Mouse (Mus musculus) inflammation-experienced regulatory T-cells, adult 6 months (primary cell): ENCODE measurements around the gene Gsk3a. TPM values are rescaled to one million over a fixed set of nuclear protein-coding genes. Genes with fewer than 3 reads are reported as not detected.

ENCODE experiments used
- ATAC-seq: one replicate; pipeline ENCODE4 v1.8.0; 2017
- polyA plus RNA-seq, 3 experiments: library from polyadenylated mRNA; unstranded; fragments of 100-300 nt; shearing (Covaris generic); gene quantifications; one replicate each; pipeline ENCODE4 v1.2.1; 2017

The Gsk3a gene
- polyA plus RNA-seq, 3 experiments from 2014 or later, result 8.5 to 13.3 (median 8.9) TPM

- no peak for ATAC-seq
These were observed 11.2 kb upstream of the Gsk3a start for GRCm38 (mm10) chr7:25248846-25249313.

GRCm38 (mm10) chr7:25248018-25248647 lies 10.5 kb upstream of the Gsk3a start:
- ATAC-seq, result no peak

GRCm38 (mm10) chr7:25247498-25247897 lies 9.8 kb upstream of the Gsk3a start:
- no peak for ATAC-seq

DNA sequence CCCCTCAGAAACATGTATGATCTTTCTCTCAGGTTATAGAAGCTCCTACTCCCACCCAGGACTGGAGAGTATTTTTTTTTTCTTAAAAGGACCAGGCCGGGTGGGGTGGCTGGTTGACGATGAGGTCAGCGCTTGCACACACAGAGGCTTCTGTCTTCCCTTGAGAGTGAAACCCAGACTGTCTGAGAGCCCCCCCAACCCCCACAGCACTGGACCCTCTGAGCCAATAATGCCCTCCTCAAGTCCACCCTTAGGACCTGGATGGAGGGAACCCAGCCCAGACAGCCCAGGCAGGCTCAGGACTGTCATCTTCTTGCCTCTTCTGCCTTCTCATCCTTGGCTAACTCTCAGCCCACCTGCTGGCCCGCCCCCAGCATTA lies 9.1 kb upstream of the Gsk3a start:
- no peak for ATAC-seq

DNA sequence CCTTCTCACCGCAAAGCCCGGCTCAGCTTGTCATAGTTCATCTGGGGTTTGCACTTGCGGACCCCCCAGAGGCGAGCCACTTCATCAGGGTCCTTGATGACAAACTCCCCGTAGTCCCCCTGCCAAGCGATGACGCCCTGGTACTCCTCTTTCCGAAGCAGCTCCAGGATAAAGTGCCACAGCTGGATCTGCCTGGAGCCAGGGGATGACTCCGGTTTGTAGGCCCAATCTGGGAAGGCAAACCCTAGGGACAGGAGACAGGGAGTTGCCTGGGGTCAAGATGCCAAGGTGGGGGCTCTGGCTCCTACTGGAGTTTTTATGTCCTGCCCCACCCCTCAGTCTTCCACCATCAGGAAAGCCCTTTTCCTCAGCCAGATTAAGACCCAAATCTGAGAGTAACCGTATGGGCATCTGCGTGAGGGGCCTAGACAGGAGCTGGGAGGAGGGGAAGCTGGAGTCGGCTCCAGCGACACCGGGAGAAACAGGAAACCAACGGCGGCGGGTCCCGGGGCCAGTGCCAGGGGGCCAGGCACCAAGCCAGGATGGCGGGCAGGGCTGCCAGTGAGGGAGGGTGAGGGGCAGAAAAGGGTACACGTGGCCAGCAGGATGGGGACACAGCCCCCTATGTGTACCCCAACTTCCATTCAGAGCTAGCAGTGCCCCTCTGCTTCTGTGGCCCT lies 8.6 kb upstream of the Gsk3a start:
- no peak for ATAC-seq

GRCm38 (mm10) chr7:25244562-25245369 lies 7.1 kb upstream of the Gsk3a start:
- ATAC-seq, result no peak

GRCm38 (mm10) chr7:25243361-25243760 lies 5.7 kb upstream of the Gsk3a start:
- ATAC-seq, result no peak

DNA sequence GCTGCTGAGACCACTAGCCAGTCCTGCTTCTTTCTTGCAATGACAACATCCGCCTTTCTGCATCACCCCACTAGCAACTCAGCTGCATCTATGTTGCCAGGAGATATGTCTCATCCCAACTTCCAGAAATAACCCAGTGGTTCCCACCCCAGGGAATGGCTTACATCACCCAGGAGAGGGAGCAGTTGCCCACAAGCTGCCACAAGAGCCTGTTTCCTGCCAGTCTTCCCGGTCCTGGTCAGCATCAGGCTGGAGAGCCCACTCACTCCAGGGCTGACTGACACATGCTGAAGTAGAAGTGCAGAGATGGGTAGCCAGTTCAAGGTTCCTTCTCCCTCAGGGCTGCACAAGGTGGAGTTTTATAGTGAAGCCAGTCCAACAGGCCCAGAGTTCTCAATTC lies 3.4 kb upstream of the Gsk3a start:
- ATAC-seq, result no peak

GRCm38 (mm10) chr7:25240631-25241030 lies 3.0 kb upstream of the Gsk3a start:
- no peak for ATAC-seq

DNA sequence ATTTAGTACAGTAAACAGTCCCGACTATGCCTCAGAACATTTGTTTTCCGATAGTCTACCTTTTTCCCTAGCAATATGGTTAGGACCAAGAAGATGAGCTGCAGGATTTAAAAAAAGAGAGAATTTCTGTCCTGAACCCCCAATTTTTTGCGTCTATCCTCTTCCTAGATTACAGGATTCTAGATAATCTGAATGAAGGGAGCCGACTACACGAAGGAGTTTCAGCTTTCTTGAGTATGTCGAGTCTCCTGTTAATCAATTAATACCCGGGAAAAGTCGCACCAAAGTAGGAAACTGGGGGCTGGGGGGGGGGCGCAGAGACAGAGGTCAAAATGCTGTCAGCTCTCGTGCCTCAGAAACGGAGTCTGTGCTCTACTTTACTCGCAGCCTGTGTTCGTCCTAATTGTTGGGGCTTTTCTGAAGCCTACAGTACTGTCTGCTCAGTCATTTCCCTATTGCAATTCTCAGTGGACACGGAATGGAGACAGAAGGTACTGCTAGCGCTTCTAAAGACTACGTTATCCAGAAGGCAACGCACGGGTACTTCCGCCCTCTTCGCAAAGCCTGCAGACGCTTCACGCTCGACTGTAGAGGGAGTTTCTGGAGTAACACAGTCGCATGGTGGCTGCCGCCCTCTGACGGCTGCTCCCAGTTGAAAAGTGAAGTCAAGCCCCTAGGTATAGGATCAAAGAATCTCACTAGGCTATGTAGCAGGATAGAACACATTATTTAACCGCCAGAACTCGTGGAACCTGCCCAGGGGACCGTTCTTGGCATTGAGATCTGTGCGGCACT lies 1.4 kb upstream of the Gsk3a start:
- ATAC-seq, result peak; percentile 71

DNA sequence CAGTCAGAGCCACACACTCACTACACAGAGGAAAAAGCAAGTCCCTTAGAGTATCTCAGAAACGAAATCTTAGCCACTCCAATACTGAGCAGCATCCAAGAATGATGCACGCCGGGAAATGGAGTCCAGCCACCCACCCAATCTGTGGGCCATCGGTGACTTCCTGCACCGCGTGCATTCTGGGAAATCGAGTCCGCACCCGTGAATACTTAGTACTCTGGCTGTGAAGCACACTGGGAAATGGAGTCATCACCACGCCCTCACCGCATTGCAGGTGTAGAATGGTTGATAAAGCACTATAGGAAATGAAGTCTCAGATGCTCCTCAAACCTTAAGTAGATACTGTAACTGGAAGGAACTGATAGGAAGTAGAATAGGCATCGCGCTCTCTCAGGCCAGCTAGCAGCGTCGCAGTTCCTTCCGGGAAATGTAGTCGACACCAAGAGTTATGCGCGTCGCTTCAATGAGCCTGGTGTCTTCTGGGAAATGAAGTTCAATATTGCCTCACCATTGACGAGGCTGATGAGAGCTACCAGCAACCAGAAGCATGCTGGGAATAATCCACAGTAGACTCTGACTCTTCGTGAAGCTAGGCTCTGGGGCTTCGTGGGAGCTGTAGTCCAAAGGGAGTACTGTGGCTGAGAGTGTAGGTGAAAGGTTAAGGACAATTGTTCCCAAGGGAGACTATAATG lies 510 bp upstream of the Gsk3a start:
- peak; percentile 74 for ATAC-seq

DNA sequence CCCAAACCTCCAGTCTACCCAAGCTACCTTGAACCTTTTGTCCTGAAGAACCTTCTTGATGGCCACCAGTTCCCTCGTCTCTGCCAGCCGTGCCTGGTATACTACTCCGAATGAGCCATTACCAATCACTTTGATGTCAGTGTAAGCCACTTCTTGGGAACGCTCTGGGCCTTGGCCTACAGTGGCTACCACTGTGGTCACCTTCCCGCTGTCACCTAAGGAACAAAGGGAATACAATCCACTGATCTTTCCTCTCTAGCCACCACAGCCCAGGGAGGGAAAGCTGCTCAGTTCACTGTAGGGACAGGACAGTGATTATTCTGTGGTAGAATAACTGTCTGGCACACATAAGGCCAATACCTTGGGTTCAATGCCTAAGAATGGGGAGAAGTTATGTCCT lies 2.1 kb downstream of the Gsk3a start:
- ATAC-seq, result no peak

DNA sequence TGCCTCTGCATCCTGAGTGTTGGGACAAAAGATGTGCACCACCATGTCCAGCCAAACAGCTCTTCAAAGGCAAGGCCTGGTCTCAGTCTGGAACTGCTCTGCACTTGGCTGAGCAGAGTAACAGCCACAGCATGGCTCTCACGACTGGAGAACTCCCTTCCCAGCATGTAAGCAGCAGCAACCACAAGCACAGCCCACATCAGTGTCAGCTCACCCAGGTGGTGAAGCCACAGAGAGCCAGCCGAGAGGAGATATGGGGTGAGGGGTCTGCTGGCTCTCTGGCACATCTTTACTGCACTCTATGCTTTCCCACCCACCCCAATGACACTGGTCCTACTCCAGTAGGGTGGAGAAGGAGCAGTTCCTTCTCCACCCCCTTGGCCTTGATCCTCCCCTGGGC lies 4.6 kb downstream of the Gsk3a start:
- no peak for ATAC-seq

DNA sequence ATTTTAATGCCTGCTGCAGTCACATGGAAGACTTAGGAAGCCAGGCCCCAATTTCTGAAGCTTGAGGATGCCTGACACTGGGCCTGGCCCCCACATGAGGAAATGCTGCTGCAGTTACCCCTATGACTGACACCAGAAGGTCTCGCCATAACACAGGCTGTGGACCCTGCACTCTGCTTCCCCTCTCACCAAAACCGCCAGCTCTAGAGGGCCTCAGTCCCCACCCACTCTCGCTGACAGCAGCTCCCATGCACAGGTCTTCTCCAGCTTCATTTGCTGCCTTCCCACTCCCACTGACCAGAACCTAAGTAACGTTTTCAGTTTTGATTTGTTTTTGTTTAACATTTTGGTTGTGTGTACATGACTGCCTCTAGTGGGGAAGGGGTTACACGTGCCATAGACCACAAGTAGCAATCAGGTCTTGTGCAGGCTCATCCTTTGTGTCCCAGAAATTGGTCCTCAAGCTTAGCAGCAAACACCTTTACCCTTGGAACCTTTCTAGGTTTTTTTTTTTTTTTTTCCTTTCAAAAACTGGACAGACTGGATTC lies 5.5 kb downstream of the Gsk3a start:
- ATAC-seq, result no peak

GRCm38 (mm10) chr7:25230690-25231285 lies 6.9 kb downstream of the Gsk3a start:
- no peak for ATAC-seq

DNA sequence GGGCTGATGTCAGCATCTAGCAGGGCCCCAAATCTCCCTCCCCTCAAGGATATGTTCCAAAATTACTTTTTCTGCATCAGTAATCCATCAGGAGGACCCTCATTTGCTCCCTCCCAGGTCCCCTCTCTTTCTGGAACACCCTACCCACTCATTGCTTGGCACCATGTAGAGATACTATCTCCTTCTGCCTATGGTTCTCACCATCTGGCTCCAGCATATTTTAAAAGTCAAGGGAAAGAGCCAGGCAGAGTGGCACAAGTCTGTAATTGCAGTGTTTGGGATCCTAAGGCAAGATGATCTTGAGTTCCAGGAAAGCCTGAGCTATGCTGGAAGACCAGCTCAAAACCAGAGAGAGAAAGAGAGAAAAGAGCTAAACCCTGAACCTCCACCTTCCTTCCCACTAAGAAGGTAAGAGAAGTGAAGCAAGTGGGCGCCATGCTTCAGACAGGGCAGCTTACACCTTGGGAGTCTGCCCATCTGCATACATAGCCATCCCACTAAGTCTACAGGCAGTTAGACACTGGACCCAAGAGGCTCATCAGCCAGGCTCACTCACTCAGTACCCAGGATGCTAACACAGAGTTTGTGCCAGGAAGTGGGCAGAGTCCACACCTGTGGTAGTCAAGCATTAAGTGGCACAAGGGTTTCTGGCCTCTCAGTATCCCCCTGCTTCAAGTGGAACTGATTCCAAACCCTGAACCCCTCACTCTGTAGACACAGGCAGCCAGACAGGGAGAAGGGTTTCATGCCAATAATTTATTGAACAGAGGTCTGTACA lies 9.9 kb downstream of the Gsk3a start:
- no peak for ATAC-seq

DNA sequence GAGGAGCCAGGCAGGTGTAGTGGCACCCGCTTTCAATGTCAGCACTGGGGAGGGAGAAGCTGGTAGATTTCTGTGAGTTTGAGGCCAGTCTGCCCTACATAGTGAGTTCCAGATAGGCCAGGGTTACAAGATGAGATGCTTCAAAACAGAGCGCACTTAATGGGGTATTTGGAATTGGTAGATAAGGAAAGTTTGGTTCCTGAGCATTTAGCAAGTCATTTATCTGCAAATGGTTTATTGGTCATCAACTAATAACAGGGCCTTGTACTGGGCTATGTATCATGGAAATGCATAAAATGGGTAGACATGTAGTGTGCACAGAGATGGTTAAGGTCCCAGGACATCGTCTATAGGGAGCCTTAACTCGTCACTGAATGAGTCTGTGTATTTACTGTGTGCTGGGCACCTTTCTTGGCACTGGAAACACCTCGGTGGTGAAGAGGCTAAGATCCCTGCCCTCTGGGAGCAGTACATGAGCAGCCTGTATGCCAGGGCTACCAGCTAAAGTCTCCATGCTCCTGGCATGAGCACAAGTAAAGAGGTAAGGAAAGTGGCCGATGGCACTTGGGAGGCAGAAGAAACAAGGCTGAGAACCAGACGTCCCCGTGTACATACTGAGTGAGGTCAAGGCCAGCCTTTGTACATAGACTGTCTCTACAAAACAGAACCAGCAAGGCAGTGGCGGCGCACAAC lies 15.2 kb downstream of the Gsk3a start:
- no peak for ATAC-seq

DNA sequence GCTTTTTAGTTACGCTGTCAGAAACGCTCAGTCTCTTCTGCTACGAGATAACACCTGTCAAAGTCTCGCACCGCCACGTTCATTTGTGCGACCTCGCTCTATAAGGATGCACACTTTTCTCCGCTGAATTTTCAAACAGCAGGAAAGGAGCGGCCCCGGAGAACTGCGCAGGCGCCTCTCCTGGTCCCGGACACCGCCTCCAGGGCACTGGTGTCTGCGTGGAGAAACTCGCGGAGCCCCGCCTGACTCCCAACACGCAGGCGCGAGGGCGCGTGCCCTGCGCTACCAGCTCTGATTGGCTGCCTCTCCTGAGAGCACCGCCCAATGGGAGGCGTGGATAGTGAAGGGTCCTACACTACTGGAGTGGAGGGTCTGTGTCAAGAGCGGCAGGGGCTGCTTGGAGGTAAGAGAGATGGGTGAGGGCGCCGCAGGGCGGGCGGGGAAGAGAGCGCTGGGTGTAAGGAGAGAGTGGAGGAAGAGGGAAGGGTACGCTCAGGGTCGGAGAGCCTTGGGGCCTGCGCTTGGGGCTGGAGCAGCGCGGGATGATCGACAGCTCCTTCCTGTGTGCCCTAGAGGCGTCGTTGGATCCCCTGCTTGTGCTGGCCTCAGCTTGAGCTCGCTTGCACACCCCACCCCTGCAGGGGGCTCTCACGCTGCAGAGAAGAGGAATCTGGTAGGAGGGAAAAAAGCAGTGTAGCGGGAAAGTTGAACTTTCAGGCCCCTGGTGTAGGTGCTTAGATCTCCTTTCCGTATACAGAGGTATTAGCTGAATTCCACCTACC lies 16.4 kb downstream of the Gsk3a start, which contains the start of gene Zfp526:
Gene Zfp526, plus strand, starts transcription at position 324 of the 782 bp plus-strand sequence.
- peak; percentile 75 for ATAC-seq
